In the genomic region with DNA sequence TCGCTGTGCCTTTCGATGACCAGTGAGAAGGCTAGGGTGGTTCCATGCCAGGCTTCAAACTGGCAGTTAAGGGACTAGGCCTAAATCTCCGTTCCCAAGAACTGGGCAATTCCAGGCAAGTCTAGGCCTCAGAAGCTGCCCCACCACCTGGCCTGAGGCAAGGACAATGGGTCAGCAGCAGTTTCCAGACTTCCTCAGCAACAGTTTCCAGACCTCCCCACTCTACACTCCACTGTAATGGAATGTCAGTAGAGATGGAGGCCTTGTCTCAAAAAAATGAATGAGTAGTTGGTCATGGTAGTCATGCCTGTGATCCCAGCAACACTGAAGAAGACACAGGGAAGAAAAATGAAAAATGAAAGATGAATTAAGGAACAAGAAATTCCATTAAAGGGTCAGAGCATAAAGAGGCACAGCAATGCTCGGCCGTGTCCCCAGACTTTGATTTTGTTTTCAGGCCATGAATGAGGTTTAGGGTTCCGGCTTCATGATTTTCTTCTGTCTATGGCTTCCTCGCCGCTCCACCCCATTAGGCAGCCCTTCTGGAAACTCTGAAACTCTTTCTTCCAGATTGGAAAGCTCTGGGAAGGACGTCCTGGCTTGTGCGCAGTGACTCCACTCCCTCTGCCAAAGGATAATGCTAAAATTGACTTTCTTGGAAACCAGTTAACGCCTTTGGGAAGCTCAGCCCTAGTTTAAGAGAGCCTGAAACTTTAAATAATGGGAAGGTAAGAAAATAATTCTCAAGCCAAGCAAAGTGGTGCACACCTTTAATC, we compare ENCODE assay signal across 13 mouse cellular contexts. TPM values are rescaled to one million over a fixed set of nuclear protein-coding genes. Genes with fewer than 3 reads are reported as not detected.
"Had no signal": no experiment of that assay in that cellular context is flagged by ENCODE, and none has a peak within 500 bp of the region (broad histone marks: within the 10 kb centered on the region; RNA-seq: fewer than 3 reads in every experiment).

No protein-coding gene starts in this region.

- DNase-seq: kidney, adult 2 months; kidney, postnatal 14 days; left cerebral cortex, postnatal 4 days; lung, postnatal 14 days; midbrain, embryonic 14.5 days; thymus, adult 2 months; thymus, postnatal 25 days had no signal

- H3K4me3 ChIP-seq: kidney, embryonic 15.5 days; liver, embryonic 12.5 days; lung, embryonic 15.5 days; neural tube, embryonic 15.5 days had no signal

- H3K9me3 ChIP-seq: kidney, embryonic 15.5 days; liver, embryonic 12.5 days; lung, embryonic 15.5 days; neural tube, embryonic 15.5 days had no signal

- H3K9ac ChIP-seq: kidney, embryonic 15.5 days; liver, embryonic 12.5 days; lung, embryonic 15.5 days; neural tube, embryonic 15.5 days had no signal

- H3K36me3 ChIP-seq: kidney, embryonic 15.5 days; liver, embryonic 12.5 days; lung, embryonic 15.5 days; neural tube, embryonic 15.5 days had no signal

- ATAC-seq: liver, embryonic 12.5 days had no signal

- H3K27ac ChIP-seq: kidney, embryonic 15.5 days; liver, embryonic 12.5 days; lung, embryonic 15.5 days; neural tube, embryonic 15.5 days; stomach, postnatal 0 days had no signal

- H3K27me3 ChIP-seq: kidney, embryonic 15.5 days; lung, embryonic 15.5 days; neural tube, embryonic 15.5 days had no signal

RNA-seq across cellular contexts. Expression of gene Gpr179, which starts 44.4 kb away (rescaled TPM):
- polyA plus RNA-seq: liver, embryonic 12.5 days; liver, embryonic 16.5 days had no signal
